Mouse (Mus musculus): Measurements from ENCODE around the gene Tead1. TPM values are rescaled to one million over a fixed set of nuclear protein-coding genes. Genes with fewer than 3 reads are reported as not detected.

Tead1 gene
- total and polyA plus RNA-seq, 3 experiments = 39.5 to 195 (median 169) TPM

GRCm38 (mm10) chr7:112816016-112816415, 136.9 kb downstream of the Tead1 start:
- no peak for DNase-seq
- Histone ChIP-seq H3K36me3 (ENCODE audit: control insufficient read depth, insufficient read depth, low read length) (no peaks in the 10 kb centered on the region), H3K4me3 (no peak overlapping the region), H3K79me2 (replicated peaks; ENCODE audit: control insufficient read depth, insufficient read depth, low read length) (peaks cover 6% of the 10 kb centered on the region), H3K4me1 (ENCODE audit: control insufficient read depth, insufficient read depth, low read length) (peaks cover 8% of the 10 kb centered on the region), H3K9ac (ENCODE audit: low read depth, low read length) (no peak overlapping the region), H3K27me3 (ENCODE audit: control insufficient read depth, insufficient read depth, low read length) (no peaks in the 10 kb centered on the region), H3K27ac (no peak overlapping the region)
- intact Hi-C loops (cut with DNase I) = no loop called here
- 68% methylated on average over 5 of the region's 5 CpGs for WGBS
- TF ChIP-seq CTCF (IDR thresholded peaks at IDR 0.05) (no peak), POLR2A (IDR thresholded peaks at IDR 0.05; ENCODE audit: insufficient read depth, low read depth, low read length) (no peak), EP300 (IDR thresholded peaks at IDR 0.05; ENCODE audit: insufficient read depth, low read depth, low read length) (no peak)

- Histone ChIP-seq H3K27me3 (ENCODE audit: control insufficient read depth, insufficient read depth, low read length) (no peaks in the 10 kb centered on the region), H3K4me1 (ENCODE audit: control insufficient read depth, insufficient read depth, low read length) (peaks cover 8% of the 10 kb centered on the region), H3K9ac (ENCODE audit: low read depth, low read length) (no peak overlapping the region), H3K79me2 (replicated peaks; ENCODE audit: control insufficient read depth, insufficient read depth, low read length) (peaks cover 6% of the 10 kb centered on the region), H3K27ac (no peak overlapping the region), H3K4me3 (no peak overlapping the region), H3K36me3 (ENCODE audit: control insufficient read depth, insufficient read depth, low read length) (peaks cover 5% of the 10 kb centered on the region; the same call in 1 of the 2 replicates)
- intact Hi-C loops (cut with DNase I) = no loop called here
- no peak for TF ChIP-seq POLR2A (IDR thresholded peaks at IDR 0.05; ENCODE audit: insufficient read depth, low read depth, low read length)
- TF ChIP-seq EP300 (IDR thresholded peaks at IDR 0.05; ENCODE audit: insufficient read depth, low read depth, low read length) = no peak
- TF ChIP-seq CTCF (IDR thresholded peaks at IDR 0.05) = no peak
- 26% methylated on average over 4 of the region's 4 CpGs for WGBS
- no peak for DNase-seq
Observed at GRCm38 (mm10) chr7:112819833-112820232, 140.7 kb downstream of the Tead1 start.

- no peak overlapping the region for H3K9ac ChIP-seq (ENCODE audit: low read depth, low read length)
- no peaks in the 10 kb centered on the region for H3K27me3 ChIP-seq (ENCODE audit: control insufficient read depth, insufficient read depth, low read length)
Observed at GRCm38 (mm10) chr7:112822879-112823278, 143.8 kb downstream of the Tead1 start.

GRCm38 (mm10) chr7:112823621-112824020, 144.5 kb downstream of the Tead1 start:
- peak in 1 of 2 experiments; percentile 45 for DNase-seq
- Histone ChIP-seq H3K4me1 (ENCODE audit: control insufficient read depth, insufficient read depth, low read length) (peaks cover 19% of the 10 kb centered on the region), H3K9ac (ENCODE audit: low read depth, low read length) (no peak overlapping the region), H3K27ac (no peak overlapping the region; the same call in 1 of the 2 replicates), H3K79me2 (replicated peaks; ENCODE audit: control insufficient read depth, insufficient read depth, low read length) (peaks cover 3% of the 10 kb centered on the region; the same call in 1 of the 2 replicates), H3K4me3 (no peak overlapping the region), H3K36me3 (ENCODE audit: control insufficient read depth, insufficient read depth, low read length) (peaks cover 7% of the 10 kb centered on the region), H3K27me3 (ENCODE audit: control insufficient read depth, insufficient read depth, low read length) (no peaks in the 10 kb centered on the region)
- TF ChIP-seq POLR2A (IDR thresholded peaks at IDR 0.05; ENCODE audit: insufficient read depth, low read depth, low read length) = no peak
- TF ChIP-seq CTCF (IDR thresholded peaks at IDR 0.05) = no peak
- no peak for TF ChIP-seq EP300 (IDR thresholded peaks at IDR 0.05; ENCODE audit: insufficient read depth, low read depth, low read length)
- intact Hi-C loops (cut with DNase I) = no loop called here
- 13% methylated on average over 5 of the region's 5 CpGs for WGBS

More at GRCm38 (mm10) chr7:112822879-112823278, 143.8 kb downstream of the Tead1 start:
- H3K4me1 ChIP-seq (ENCODE audit: control insufficient read depth, insufficient read depth, low read length) = peaks cover 15% of the 10 kb centered on the region
- no peak for TF ChIP-seq EP300 (IDR thresholded peaks at IDR 0.05; ENCODE audit: insufficient read depth, low read depth, low read length)
- TF ChIP-seq POLR2A (IDR thresholded peaks at IDR 0.05; ENCODE audit: insufficient read depth, low read depth, low read length) = no peak
- TF ChIP-seq CTCF (IDR thresholded peaks at IDR 0.05) = 0 out of 2 replicates have a peak, but pooled peaks have one; percentile 10
- DNase-seq = no peak
- H3K27ac ChIP-seq = no peak overlapping the region; the same call in 1 of the 2 replicates
- intact Hi-C loops (cut with DNase I) = no loop called here
- H3K79me2 ChIP-seq (replicated peaks; ENCODE audit: control insufficient read depth, insufficient read depth, low read length) = peaks cover 3% of the 10 kb centered on the region; the same call in 1 of the 2 replicates
- WGBS = 35% methylated on average over 5 of the region's 5 CpGs
- peaks cover 7% of the 10 kb centered on the region for H3K36me3 ChIP-seq (ENCODE audit: control insufficient read depth, insufficient read depth, low read length)
- H3K4me3 ChIP-seq = no peak overlapping the region

- H3K4me1 ChIP-seq (ENCODE audit: control insufficient read depth, insufficient read depth, low read length) = peaks cover 14% of the 10 kb centered on the region
- TF ChIP-seq POLR2A (IDR thresholded peaks at IDR 0.05; ENCODE audit: insufficient read depth, low read depth, low read length) (no peak), CTCF (IDR thresholded peaks at IDR 0.05) (no peak), EP300 (IDR thresholded peaks at IDR 0.05; ENCODE audit: insufficient read depth, low read depth, low read length) (no peak)
- WGBS = 23% methylated on average over 11 of the region's 11 CpGs
- intact Hi-C loops (cut with DNase I) = loop anchor here (5.0 kb wide), 1 partner anchor 128 kb away; no protein-coding TSS in a partner anchor
- H3K79me2 ChIP-seq (replicated peaks; ENCODE audit: control insufficient read depth, insufficient read depth, low read length) = peaks cover 3% of the 10 kb centered on the region
- H3K9ac ChIP-seq (ENCODE audit: low read depth, low read length) = no peak overlapping the region
- H3K27ac ChIP-seq = peak overlapping the region; percentile 81
- H3K27me3 ChIP-seq (ENCODE audit: control insufficient read depth, insufficient read depth, low read length) = no peaks in the 10 kb centered on the region
- peaks cover 7% of the 10 kb centered on the region for H3K36me3 ChIP-seq (ENCODE audit: control insufficient read depth, insufficient read depth, low read length)
- DNase-seq = no peak
- H3K4me3 ChIP-seq = no peak overlapping the region
Observed at GRCm38 (mm10) chr7:112825339-112825781, 146.2 kb downstream of the Tead1 start.

All from heart, adult 2 months (tissue).